Mouse (Mus musculus) lung, embryonic 16.5 days (tissue): ENCODE measurements around the gene Mettl14. TPM values are rescaled to one million over a fixed set of nuclear protein-coding genes. Genes with fewer than 3 reads are reported as not detected.
"Not testable (repeated sequence)": the region's sequence is repeated elsewhere in the genome, so short reads cannot be mapped to it uniquely, and the experiment has no call there.

ENCODE experiments used
- ATAC-seq: fragments of 200-750 bp; cut with Nextera tagmentation; 2 replicates; pipeline ENCODE4 v1.8.0; 2017; ENCODE audit warnings: low read depth, mild to moderate bottlenecking, moderate library complexity
- H3K27ac ChIP-seq: fragments of 300-500 bp; sonication (generic); 2 replicates; pipeline ENCODE4 v1.5.1; 2014; ENCODE audit warnings: mild to moderate bottlenecking, control low read depth, low read length
- H3K27me3 ChIP-seq: fragments of 300-500 bp; sonication (generic); 2 replicates; pipeline ENCODE4 v1.6.1; 2014; ENCODE audit warnings: low read depth, low read length, mixed read lengths; ENCODE audit not compliant: control insufficient read depth, insufficient read depth
- H3K36me3 ChIP-seq: fragments of 300-500 bp; sonication (generic); 2 replicates; pipeline ENCODE4 v1.6.1; 2014; ENCODE audit warnings: low read length; ENCODE audit not compliant: control insufficient read depth, insufficient read depth
- H3K4me1 ChIP-seq: fragments of 300-500 bp; sonication (generic); replicated peaks from 2 replicates; pipeline ENCODE4 v1.6.1; 2014; ENCODE audit warnings: low read length, mixed read lengths; ENCODE audit not compliant: control insufficient read depth, insufficient read depth
- H3K4me2 ChIP-seq: fragments of 300-500 bp; sonication (generic); 2 replicates; pipeline ENCODE4 v1.6.1; 2014; ENCODE audit warnings: low read depth, low read length, control low read depth
- H3K4me3 ChIP-seq: fragments of 300-500 bp; sonication (generic); 2 replicates; pipeline ENCODE4 v1.5.1; 2014; ENCODE audit warnings: mild to moderate bottlenecking, low read length, control low read depth
- H3K9ac ChIP-seq: fragments of 300-500 bp; sonication (generic); 2 replicates; pipeline ENCODE4 v1.6.1; 2014; ENCODE audit warnings: low read length, control low read depth
- H3K9me3 ChIP-seq: fragments of 300-500 bp; sonication (generic); 2 replicates; pipeline ENCODE4 v1.6.1; 2016; ENCODE audit warnings: low read length; ENCODE audit not compliant: control insufficient read depth
- WGBS: fragments of 180-500 bp; shearing (Covaris S2); extraction: QIAGEN DNeasy Blood & Tissue Kit; methylation state at CpG from one replicate; pipeline ENCODE4 v1.1.7; 2014; 5-methylcytosine and 5-hydroxymethylcytosine counted together
- polyA plus RNA-seq: library from polyadenylated mRNA; unstranded; fragments of >200 nt; fragmentation: Nextera tagmentation; extraction: Ambion mirVana; gene quantifications from 2 replicates; pipeline ENCODE4 v1.2.1, GENCODE M21; 2015

Gene Mettl14
- polyA plus RNA-seq, 1 experiment from 2014 or later = 25.1 TPM

DNA sequence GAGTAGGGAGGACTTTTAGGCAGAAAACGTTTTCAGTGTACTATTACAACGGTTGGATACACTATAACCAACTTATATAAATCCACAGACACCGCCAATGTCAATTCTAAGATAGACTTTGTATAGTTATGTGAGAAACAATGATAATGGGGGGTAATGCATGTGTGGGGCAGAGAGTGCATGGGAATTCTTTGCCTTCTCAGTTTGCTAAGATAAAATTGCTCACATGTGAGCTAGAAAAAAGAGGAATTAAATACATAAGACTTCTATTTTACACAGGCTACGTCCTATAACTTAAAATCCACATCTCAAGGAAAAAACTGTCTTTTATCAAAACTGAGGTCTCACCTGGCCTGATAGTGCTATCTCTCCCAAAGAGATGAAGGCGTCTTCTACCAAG, 15.0 kb downstream of the Mettl14 start:
- no peak overlapping the region for H3K27ac ChIP-seq

DNA sequence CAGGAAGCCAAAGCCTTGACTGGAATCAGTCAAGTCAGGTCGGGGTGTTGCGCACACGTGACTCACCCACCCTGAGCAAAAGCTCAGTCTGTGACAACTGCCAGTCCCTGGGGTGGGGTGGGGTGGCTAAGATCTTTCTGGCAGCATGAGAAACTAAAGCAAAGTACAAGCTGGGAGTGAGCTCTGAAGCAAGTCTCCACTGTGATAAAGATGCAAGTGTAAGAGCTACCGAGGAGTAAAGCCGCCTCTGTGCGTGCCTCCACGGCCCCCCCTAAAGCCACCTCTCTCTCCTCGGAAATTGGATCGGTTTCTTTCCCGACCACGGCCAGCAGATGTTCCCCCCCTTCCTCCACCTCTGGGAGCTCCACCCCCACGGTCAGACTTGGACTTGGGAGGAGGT, 16.7 kb downstream of the Mettl14 start:
- H3K4me2 ChIP-seq = no peak overlapping the region
- no peak for ATAC-seq
- no peak overlapping the region for H3K27ac ChIP-seq
- WGBS = 77% methylated on average over 12 of the region's 12 CpGs
- H3K4me3 ChIP-seq = no peak overlapping the region
- H3K27me3 ChIP-seq = no peaks in the 10 kb centered on the region
- H3K9me3 ChIP-seq = no peaks in the 10 kb centered on the region
- H3K9ac ChIP-seq = no peak overlapping the region
- H3K36me3 ChIP-seq = peaks cover 19% of the 10 kb centered on the region
- H3K4me1 ChIP-seq = no peaks in the 10 kb centered on the region

More for the DNA sequence above, 15.0 kb downstream of the Mettl14 start:
- Histone ChIP-seq H3K9me3 (no peaks in the 10 kb centered on the region), H3K4me1 (no peaks in the 10 kb centered on the region), H3K4me3 (no peak overlapping the region), H3K4me2 (no peak overlapping the region), H3K27me3 (no peaks in the 10 kb centered on the region), H3K36me3 (peaks cover 13% of the 10 kb centered on the region), H3K9ac (no peak overlapping the region)
- no peak for ATAC-seq
- WGBS = 89% methylated on average over 5 of the region's 5 CpGs

DNA sequence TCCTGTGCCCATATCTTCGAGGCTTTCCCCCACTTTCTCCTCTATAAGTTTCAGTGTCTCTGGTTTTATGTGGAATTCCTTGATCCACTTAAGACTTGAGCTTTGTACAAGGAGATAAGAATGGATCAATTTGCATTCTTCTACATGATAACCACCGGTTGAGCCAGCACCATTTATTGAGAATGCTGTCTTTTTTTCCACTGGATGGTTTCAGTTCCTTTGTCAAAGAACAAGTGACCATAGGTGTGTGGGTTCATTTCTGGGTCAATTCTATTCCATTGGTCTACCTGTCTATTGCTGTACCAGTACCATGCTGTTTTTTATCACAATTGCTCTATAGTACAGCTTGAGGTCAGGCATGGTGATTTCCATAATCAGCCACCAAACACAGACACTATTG, 19.1 kb downstream of the Mettl14 start:
- ATAC-seq, H3K27ac ChIP-seq, H3K4me1 ChIP-seq, H3K4me2 ChIP-seq, H3K9ac ChIP-seq, H3K4me3 ChIP-seq, H3K27me3 ChIP-seq, H3K9me3 ChIP-seq: not testable (repeated sequence)
- H3K36me3 ChIP-seq = peaks cover 23% of the 10 kb centered on the region
- 62% methylated on average over 2 of the region's 2 CpGs for whole genome bisulfite sequencing

DNA sequence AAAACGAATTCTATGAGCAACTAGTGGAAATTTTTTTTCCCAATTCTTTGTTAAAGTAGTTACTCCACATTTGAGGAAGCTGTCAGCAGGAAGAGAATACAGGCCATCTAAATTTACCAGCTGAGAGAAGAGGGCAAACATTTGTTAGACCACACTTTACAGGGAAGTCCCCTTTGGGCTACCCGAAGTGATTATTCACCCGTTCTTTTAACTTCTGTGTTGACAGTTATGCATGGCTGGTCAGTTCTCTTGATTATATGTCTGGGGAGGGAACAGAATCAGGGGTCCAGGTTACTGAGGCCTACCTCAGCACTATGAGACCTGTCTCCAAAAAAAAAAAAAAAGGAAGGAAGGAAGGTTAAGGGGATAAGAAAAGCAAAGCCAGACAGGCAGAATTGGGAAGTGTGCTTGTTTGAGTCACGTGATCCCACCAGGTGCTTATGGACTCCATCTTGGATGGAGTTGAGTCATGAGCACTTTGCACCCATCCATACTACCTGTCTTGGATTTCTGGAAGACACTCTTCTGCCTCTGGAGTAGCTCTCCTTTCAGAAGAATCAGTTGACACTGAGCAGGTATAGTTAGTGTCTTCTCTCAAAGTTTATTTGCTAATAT, 29.4 kb downstream of the Mettl14 start:
- Histone ChIP-seq H3K27me3 (no peaks in the 10 kb centered on the region), H3K36me3 (peaks cover 31% of the 10 kb centered on the region), H3K9ac (no peak overlapping the region), H3K4me3 (no peak overlapping the region), H3K4me1 (no peaks in the 10 kb centered on the region), H3K9me3 (no peaks in the 10 kb centered on the region), H3K4me2 (no peak overlapping the region), H3K27ac (no peak overlapping the region)
- WGBS = 67% methylated on average over 4 of the region's 4 CpGs
- ATAC-seq = no peak

DNA sequence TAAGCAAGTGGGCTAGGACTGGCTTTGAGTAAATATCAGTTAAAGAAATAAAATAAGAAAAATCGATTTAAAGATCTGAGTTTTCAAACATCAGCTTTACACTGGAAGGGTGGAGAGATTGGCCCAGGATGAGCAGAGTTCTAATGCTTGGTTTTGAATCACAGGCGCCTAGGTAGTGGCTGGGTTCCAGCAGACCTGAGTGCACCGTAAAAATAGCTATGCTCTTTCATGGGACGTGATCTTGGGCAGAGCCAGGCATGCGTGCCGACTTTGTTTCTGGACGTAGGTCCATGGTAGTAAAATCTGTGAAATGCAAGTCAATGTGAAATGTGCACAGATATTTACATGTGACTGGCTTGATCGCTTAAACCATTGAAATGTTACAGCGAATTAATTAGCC, 31.5 kb downstream of the Mettl14 start:
- H3K36me3 ChIP-seq = peaks cover 34% of the 10 kb centered on the region
- no peaks in the 10 kb centered on the region for H3K27me3 ChIP-seq

DNA sequence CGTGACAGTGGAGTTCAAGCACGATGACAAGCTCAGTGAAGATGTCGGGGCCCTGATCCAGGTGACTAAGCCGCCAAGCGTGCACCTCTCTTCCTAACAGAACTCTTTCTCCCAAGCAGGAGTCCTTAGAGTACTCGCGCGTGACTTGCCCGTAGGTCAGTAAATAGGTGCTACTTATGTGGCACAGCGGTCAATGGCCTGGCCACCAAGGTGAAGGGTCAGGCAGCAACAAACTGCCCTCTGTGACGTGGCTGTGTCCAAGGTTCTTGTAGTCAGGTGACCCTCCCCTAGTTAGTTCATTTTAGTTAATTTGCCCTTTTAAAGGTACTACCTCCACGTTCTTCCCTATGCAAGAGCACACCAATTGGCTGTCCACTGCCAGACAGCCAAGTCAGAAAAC, 32.2 kb downstream of the Mettl14 start:
- Histone ChIP-seq H3K4me3 (no peak overlapping the region), H3K36me3 (peaks cover 31% of the 10 kb centered on the region), H3K4me2 (no peak overlapping the region), H3K27me3 (no peaks in the 10 kb centered on the region), H3K9me3 (no peaks in the 10 kb centered on the region), H3K9ac (no peak overlapping the region), H3K27ac (no peak overlapping the region), H3K4me1 (no peaks in the 10 kb centered on the region)
- 88% methylated on average over 12 of the region's 12 CpGs for WGBS
- no peak for ATAC-seq

More for the DNA sequence above, 31.5 kb downstream of the Mettl14 start:
- Histone ChIP-seq H3K4me3 (no peak overlapping the region), H3K4me2 (no peak overlapping the region), H3K9ac (no peak overlapping the region), H3K4me1 (no peaks in the 10 kb centered on the region), H3K9me3 (no peaks in the 10 kb centered on the region), H3K27ac (no peak overlapping the region)
- no peak for ATAC-seq
- 89% methylated on average over 9 of the region's 9 CpGs for WGBS

DNA sequence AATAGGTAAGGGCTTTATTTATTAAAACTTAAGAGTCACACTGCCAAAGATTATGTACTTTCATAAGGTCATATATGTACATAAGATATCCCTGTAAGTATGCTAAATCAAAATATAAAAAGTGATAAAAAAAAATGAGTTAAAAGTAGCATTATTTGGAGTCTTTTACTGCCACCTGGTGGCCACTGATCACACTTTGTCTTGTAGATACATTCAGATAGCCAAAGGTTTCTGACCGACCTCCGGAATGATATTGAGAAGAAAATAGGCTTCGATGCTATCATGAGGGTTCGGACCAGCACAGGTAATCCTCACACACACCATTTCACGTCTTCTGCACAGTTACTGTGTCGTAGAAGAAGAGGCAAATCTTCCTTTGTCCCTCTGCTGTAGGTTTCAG, 32.7 kb downstream of the Mettl14 start:
- no peak overlapping the region for H3K4me3 ChIP-seq
- WGBS = 57% methylated on average over 6 of the region's 6 CpGs
- H3K4me2 ChIP-seq = no peak overlapping the region
- 0 out of 2 replicates have a peak, but pooled peaks have one; percentile 10 for ATAC-seq
- no peaks in the 10 kb centered on the region for H3K9me3 ChIP-seq
- H3K9ac ChIP-seq = no peak overlapping the region
- peaks cover 31% of the 10 kb centered on the region for H3K36me3 ChIP-seq
- no peak overlapping the region for H3K27ac ChIP-seq
- H3K4me1 ChIP-seq = no peaks in the 10 kb centered on the region
- H3K27me3 ChIP-seq = no peaks in the 10 kb centered on the region

DNA sequence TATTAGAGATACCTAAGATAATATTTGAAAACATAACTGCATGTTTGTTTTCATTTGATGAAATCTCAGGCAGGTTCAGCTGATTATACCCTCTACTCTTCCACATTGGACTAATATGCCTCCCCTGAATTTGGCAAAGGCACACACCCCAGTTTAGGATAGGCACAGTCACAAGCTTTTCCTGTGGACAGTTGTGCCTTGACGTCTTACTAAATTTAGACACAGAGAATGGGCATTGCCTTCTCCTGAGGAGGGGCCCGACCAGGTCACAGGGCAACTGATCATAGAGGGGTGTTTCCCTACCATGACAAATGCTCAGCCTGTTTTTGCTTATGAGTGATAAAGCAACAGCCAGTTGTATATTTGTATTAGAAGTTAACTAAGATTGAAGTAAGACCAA, 34.4 kb downstream of the Mettl14 start:
- Histone ChIP-seq H3K4me1 (no peaks in the 10 kb centered on the region), H3K9ac (no peak overlapping the region), H3K4me3 (no peak overlapping the region), H3K9me3 (no peaks in the 10 kb centered on the region), H3K36me3 (peaks cover 29% of the 10 kb centered on the region), H3K27me3 (no peaks in the 10 kb centered on the region), H3K4me2 (no peak overlapping the region), H3K27ac (no peak overlapping the region)
- ATAC-seq = no peak
- WGBS = 72% methylated on average over 2 of the region's 2 CpGs

DNA sequence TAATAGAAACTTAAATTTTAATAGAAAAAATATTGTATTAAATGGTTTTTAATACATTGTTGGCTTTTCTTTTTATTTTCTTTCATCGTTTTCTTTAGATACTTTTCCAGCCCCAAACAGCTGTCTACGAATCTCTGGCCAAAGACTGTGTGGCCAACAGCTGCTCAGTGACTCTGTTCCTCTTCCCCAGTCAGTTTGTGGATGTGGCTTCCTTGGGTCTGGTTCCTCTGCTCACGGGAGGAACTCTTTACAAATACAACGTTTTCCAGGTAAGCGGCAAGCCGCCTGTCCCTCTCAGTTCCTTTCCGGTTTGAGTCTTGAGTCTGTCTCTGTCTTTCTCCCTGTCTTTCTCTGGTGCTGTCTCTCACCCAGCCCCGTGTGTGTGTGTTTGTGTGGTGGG, 35.3 kb downstream of the Mettl14 start:
- Histone ChIP-seq H3K27me3 (no peaks in the 10 kb centered on the region), H3K9ac (no peak overlapping the region), H3K27ac (no peak overlapping the region), H3K4me2 (no peak overlapping the region), H3K36me3 (peaks cover 28% of the 10 kb centered on the region), H3K4me1 (no peaks in the 10 kb centered on the region), H3K4me3 (no peak overlapping the region), H3K9me3 (no peaks in the 10 kb centered on the region)
- no peak for ATAC-seq
- WGBS = 81% methylated on average over 8 of the region's 8 CpGs
